Mouse (Mus musculus) layer of hippocampus, postnatal 25 days (tissue): Measurements from ENCODE around the gene Glrp1. TPM values are rescaled to one million over a fixed set of nuclear protein-coding genes. Genes with fewer than 3 reads are reported as not detected.

ENCODE experiments used
- DNase-seq, 2 experiments: peaks; one replicate each; pipeline ENCODE4 v3.0.0; 2022; ENCODE audit warnings: mixed read lengths in 2 of 2, low spot score in 1 of 2; ENCODE audit errors: extremely low spot score in 1 of 2
- total RNA-seq, 2 experiments: library from RNA; stranded (reverse); gene quantifications; 2 replicates each; pipeline ENCODE4 v1.2.3; 2021

Gene Glrp1
- total RNA-seq, 2 experiments from 2014 or later: not detected

DNA sequence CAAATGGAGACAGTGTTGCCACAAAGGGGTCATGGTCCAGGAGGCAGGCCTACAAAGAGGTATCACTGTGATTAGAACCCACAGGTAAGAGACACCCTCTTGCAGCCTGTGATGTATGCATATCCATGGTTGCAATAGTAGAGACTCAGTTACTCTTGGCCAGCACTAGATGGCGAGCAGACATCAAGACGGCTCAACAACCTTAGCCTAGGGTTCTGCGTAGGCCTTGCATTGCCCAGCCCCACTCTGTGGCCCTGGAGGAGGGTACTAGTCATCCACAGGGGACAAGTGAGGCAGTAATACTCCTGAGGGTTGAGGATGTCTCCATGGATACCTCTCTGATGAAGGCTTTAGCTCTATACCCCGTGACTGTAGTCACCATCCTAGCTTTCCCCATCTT is 44.1 kb downstream of the Glrp1 start:
- DNase-seq: no peak

DNA sequence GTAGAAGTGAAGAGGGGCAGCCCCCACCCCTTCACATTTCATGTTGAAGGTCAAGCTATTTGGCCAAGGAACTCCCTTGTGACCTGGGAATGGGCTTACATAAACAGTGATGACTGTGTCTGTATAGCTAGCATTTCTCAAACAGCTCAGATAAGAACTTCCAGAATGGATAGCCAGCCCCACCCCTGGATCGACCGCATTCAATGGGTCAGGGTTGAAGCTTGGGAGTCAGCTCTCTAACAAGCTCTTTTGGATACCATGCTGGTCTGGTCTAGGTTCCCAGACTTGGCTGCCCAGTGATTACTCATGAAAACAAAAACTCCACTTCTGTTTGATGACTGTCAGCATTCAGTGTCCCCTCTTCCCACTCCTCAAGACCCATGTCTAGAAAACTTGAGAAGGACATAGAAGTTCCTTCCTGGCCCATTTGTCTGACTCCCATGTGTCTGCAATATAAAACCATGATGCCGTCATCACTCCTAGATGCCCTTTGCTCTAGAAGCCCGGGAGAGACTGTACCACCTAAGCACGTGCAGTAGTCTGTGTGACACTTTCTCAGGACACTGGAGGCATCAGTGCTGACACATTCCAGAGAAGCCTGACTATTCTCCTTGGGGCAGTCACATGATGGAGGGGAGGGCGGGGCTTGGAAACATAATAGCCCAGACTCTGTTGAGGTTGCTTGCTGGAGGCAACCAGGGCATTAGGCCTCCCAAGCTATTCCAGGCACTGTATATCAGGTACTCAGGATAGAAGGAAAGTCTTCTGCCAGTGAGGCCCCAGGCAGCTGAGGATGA is 45.6 kb downstream of the Glrp1 start:
- DNase-seq: no peak

DNA sequence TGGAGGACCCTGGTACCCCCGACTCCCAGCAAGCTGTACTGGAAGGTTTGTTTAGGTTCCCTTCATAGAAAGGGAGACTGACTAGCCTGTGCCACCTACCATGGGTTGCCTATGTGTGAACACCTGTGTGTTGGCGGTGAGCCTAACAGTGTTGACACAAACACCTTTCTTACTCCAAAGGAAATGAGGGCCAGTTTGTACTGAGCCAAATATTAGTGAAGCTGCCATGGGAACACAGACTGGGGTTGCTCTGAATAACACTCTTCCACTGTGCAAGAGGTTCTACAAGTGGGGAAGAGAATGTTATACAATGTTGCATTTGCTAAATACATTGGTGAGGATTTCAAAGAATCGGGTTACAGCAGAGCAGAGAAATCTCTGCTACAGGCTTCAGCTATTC is 46.6 kb downstream of the Glrp1 start:
- no peak for DNase-seq

DNA sequence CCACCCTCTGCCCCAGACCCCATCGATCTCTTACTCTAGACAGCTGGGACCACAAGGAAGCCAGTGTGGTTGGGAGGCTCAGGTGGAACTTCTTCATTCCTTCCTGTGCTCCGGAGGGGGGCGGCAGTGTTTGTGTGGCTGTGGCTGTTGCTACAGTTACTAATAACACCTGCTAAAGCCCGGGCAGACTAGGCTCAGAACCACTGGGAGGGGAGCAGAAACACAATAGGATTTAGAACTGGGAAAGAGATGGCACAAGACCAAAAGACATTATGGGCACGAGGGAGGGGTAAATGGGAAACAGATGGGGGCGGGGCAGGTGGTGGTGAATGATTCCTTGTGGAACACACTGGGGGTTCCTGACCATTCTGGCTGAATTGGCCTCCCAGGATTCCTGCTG is 47.4 kb downstream of the Glrp1 start:
- DNase-seq: no peak

DNA sequence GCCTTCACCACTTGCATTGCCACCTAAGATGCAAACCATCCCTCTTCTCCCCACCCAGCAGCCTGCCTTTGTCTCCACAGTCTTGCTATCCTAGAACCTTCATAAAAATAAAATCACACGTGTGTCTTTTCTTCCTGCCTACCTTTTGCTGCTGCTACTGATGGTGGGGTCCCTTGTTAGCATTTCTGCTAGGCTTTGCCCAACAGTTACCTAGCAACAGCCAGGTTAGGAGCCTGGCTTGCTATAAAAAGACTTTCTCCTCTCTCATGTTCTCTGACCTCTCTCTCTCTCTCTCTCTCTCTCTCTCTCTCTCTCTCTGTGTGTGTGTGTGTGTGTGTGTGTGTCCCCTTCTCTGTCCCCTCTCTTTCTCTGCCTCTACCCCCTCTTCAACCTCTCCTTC is 48.8 kb downstream of the Glrp1 start:
- no peak for DNase-seq

DNA sequence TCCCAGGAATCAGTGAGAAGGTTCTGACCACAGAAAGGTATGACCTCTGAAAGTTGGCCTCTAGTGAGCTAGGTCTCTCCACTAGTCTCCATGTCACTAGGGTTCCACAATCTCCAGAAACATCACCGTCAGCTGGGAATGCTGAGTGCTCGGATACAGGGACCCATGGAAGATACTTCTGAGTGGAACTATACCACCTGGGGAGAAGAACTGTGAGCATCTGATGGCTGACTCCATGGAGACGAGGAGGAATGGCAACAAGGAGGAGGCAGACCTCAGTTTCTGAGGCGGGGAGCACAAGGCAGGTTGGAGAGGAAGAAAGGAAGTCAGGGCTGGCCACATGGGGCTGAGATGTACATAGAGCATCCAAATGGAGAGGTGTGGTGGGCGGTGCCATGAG is 50.2 kb downstream of the Glrp1 start:
- no peak for DNase-seq

DNA sequence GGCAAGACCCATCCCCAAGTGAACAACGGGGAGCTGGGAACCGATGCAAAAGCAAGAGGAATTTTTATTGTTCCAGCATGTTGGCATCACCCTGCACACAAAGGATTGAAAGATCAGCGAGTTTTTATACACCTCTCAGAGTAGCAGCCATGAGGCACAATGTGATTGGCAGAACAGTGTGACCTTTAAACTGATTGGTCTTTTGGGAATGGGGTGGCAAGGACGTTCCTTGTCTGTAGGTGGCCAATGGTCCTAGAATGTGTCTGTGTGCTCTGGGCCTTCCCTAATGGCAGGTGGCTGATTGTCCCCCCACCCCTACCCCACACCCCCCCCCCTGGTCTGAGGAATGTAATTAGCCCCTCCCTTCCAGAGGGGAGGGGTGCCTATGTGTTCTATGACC is 50.7 kb downstream of the Glrp1 start:
- no peak for DNase-seq

DNA sequence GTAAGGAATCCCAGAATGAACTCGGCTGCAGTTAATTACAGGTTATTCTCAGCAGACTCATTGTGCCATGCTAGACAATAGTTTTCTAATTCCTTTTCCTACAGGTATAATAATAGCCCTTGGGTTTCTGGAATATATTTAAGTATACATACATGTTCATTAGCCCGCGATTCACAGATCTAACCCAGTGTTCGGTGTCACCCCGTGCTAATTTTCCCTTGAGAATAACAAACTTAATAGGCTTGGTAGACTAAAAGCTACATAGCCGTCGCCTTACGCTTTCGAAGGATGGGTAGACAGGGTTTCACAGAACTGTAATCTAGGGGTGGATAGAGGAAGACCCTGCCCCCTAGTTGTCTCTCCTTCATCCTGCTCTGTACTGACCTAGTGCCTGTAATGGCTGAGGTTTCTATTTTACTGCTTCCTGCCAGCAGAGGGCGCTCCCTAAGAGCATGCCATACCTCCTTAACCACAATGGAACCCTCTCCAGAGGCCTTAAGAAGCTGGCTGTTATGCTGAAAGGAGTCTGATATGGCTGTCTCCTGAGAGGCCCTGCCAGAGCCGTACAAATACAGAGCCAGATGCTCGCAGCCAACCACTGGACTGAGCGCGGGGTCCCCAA is 53.3 kb downstream of the Glrp1 start:
- DNase-seq: peak; percentile 39 to 81

DNA sequence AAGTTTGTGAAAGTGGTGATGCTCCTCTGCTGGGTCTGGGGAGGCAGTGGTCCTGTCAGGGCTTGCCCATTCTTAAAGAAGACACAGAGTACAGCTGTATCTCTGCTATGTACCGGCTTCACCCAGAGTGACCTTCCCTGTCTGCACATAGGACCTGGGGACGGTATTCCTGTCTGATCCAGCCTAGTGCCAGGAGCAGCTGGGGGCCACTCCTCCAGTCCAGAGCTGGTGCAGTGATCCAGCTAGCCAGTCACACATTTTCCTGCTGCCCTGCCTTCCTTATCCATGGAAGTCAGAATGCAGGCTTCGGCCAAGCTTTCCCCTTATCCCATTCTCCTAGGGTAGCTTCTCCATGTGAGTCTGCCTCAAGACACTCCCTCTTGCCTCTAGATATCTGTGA is 54.1 kb downstream of the Glrp1 start:
- no peak for DNase-seq

DNA sequence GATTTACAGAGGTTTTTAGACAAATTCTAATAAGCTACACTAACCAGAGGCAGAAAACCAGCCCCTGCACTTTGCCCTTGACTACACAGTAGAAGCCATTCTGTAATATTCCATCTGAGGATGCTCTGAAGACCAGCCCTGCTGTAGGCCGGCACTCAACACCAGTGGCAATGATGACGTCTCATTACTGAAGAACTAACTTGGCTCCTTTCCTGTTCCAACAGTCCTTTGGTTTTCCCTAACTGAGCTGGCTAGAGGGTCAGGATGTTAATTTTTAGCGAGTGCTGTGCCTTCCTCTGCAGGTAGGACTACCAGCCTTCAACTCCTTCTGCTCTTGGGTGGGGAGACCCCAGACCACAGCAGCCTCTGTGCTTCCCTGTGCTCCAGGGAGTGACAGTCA is 55.2 kb downstream of the Glrp1 start:
- no peak for DNase-seq

DNA sequence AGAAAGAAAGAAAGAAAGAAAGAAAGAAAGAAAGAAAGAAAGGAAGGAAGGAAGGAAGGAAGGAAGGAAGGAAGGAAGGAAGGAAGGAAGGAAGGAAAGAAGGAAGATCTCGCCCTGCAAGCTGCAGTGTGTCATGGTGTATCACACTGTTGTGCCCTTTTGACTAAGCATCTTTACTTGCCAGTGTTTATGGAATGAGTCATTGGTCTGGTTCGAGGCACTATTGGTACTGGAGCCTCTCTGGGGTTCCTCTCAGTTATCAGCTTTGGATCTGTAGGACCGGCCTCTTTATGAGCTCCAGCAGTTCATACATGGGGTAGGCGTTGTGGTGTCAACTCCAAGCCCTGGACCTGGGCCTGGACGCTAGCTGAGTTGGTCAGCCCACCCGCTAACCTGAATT is 57.7 kb downstream of the Glrp1 start:
- no peak for DNase-seq

DNA sequence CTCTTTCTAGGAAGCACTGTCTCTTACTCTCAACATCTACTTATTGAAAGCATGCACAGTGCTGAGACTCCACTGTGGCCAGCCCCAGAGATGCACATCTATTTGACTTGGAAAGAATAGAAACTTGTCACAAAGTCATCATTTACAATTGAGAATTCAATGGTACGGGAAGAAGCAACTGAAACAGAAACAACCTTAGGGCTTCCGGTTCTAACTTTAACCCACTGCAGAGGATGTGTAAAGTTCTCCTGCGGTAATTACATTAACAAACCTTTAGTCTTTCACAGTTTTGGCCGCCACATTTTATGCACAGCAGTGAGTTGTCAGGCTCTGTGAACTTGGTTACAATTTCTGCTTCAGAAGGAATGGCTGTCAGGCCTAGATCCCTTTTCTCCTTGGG is 59.2 kb downstream of the Glrp1 start:
- DNase-seq: no peak

Other genes starting within 250 kb of the Glrp1 start
- gene Hjurp, start 232.4 kb downstream of the Glrp1 start, total RNA-seq: 10 to 100 TPM; 26.9 to 33.9 TPM
- under 1 TPM; 0.12 TPM for gene Trpm8, start 232.4 kb downstream of the Glrp1 start, total RNA-seq
- gene Spp2, start 103.1 kb downstream of the Glrp1 start, total RNA-seq: under 1 TPM in 1 of 2 experiments, not detected in 1; 0.42 TPM
- 10 to 100 TPM; 28.5 to 29.6 TPM for gene Arl4c, start 192.2 kb upstream of the Glrp1 start, total RNA-seq